Mouse (Mus musculus) mouse trophoblast stem cell (cell line): ENCODE results near the gene Ifnz.
"Not testable (repeated sequence)": the region's sequence is repeated elsewhere in the genome, so short reads cannot be mapped to it uniquely, and the experiment has no call there.

ENCODE experiments used
- in situ Hi-C, 2 experiments: fragments of 300-500 bp; cut with MseI, MboI; formaldehyde crosslinking; loops; 2 replicates in 1 of 2; 3 replicates in 1 of 2; pipeline ENCODE4 v1.15.1; 2025

Gene Ifnz

DNA sequence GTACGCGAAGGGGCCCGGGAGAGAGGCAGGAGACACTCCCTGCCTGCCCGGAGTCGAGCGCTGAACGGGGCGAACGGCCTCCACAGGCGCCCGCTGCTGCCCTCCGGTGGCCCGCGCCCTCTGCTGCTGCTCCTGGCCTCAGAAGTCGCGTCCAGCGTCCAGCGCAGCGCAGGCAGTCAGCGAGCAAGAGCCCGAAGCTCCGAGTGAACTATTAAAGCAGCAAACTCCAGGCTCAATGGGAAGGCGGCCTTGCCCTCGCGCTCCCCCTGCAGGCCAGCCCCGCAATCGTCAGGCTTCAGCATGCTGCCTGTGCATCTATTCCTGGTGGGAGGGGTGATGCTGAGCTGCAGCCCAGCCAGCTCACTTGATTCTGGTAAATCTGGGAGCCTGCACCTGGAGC lies 3.5 kb downstream of the Ifnz start, which contains the start of gene Gm13276:
TSS of gene Gm13276 (plus strand) at position 301 of the 400 bp plus-strand sequence.
- in situ Hi-C loops = not testable (repeated sequence)

GRCm38 (mm10) chr4:88788402-88788801 lies 6.5 kb downstream of the Ifnz start, which contains the start of gene Gm13277:
TSS of gene Gm13277 (plus strand) at chr4:88788632.
- in situ Hi-C loops = not testable (repeated sequence)

GRCm38 (mm10) chr4:88791250-88791649 lies 9.3 kb downstream of the Ifnz start, which contains the start of gene Gm13278:
TSS of gene Gm13278 (plus strand) at chr4:88791550.
- in situ Hi-C loops = not testable (repeated sequence)

DNA sequence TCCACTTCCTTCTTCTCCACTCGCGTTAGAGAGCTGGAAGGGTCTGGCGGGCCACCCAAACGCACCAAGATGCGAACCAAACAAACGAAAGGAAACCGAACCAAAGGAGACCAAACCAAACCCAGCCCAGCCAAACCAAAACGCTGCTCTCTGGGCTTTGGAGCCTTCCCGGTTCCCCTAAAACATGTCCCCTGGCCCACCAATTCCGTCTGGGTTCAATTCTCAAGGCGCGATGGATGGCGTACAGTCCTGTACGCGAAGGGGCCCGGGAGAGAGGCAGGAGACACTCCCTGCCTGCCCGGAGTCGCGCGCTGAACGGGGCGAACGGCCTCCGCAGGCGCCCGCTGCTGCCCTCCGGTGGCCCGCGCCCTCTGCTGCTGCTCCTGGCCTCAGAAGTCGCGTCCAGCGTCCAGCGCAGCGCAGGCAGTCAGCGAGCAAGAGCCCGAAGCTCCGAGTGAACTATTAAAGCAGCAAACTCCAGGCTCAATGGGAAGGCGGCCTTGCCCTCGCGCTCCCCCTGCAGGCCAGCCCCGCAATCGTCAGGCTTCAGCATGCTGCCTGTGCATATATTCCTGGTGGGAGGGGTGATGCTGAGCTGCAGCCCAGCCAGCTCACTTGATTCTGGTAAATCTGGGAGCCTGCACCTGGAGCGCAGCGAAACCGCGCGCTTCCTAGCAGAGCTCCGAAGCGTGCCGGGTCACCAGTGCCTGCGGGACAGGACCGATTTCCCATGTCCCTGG lies 12.2 kb downstream of the Ifnz start, which contains the start of gene Gm13275:
TSS of gene Gm13275 (plus strand) at position 552 of the 740 bp plus-strand sequence.
- in situ Hi-C loops = not testable (repeated sequence)

GRCm38 (mm10) chr4:88797097-88797496 lies 15.2 kb downstream of the Ifnz start, which contains the start of gene Gm13279:
TSS of gene Gm13279 (plus strand) at chr4:88797397.
- in situ Hi-C loops = not testable (repeated sequence)

DNA sequence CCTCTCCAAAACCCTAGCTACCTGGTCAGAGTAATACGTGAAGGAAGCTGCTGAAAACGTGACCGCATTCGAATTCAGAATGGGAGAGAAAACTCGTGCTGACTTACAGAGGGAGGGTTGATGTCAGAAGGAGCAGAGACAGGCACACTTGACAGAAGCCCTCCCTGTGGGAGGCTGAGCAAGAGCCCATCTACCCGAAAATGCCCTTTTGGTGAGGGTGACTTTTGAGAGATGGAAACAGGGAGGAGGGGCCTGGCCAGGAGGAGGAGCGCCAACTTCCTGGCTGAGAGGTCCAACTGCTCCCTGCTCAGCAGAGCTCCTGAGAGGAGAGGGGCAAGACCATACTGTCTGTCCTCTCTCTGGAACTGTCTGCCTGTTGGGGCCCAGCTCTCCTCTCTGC lies 17.4 kb downstream of the Ifnz start, which contains the start of gene Gm13285:
TSS of gene Gm13285 (plus strand) at position 301 of the 400 bp plus-strand sequence.
- in situ Hi-C loops = not testable (repeated sequence)

DNA sequence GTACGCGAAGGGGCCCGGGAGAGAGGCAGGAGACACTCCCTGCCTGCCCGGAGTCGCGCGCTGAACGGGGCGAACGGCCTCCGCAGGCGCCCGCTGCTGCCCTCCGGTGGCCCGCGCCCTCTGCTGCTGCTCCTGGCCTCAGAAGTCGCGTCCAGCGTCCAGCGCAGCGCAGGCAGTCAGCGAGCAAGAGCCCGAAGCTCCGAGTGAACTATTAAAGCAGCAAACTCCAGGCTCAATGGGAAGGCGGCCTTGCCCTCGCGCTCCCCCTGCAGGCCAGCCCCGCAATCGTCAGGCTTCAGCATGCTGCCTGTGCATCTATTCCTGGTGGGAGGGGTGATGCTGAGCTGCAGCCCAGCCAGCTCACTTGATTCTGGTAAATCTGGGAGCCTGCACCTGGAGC lies 21.0 kb downstream of the Ifnz start, which contains the start of gene Gm13287:
TSS of gene Gm13287 (plus strand) at position 301 of the 400 bp plus-strand sequence.
- in situ Hi-C loops = not testable (repeated sequence)

DNA sequence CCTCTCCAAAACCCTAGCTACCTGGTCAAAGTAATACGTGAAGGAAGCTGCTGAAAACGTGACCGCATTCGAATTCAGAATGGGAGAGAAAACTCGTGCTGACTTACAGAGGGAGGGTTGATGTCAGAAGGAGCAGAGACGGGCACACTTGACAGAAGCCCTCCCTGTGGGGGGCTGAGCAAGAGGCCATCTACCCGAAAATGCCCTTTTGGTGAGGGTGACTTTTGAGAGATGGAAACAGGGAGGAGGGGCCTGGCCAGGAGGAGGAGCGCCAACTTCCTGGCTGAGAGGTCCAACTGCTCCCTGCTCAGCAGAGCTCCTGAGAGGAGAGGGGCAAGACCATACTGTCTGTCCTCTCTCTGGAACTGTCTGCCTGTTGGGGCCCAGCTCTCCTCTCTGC lies 23.3 kb downstream of the Ifnz start, which contains the start of gene Gm13288:
TSS of gene Gm13288 (plus strand) at position 301 of the 400 bp plus-strand sequence.
- in situ Hi-C loops = not testable (repeated sequence)

- in situ Hi-C loops = not testable (repeated sequence)
These were observed 23.8 kb downstream of the Ifnz start for GRCm38 (mm10) chr4:88805761-88806160.

GRCm38 (mm10) chr4:88815928-88816327 lies 34.0 kb downstream of the Ifnz start, which contains the start of gene Ifna7:
TSS of gene Ifna7 (plus strand) at chr4:88816228.
- in situ Hi-C loops = no loop called here

GRCm38 (mm10) chr4:88819659-88820058 lies 37.7 kb downstream of the Ifnz start, which contains the start of gene Ifna11:
TSS of gene Ifna11 (plus strand) at chr4:88819959.
- in situ Hi-C loops = no loop called here

DNA sequence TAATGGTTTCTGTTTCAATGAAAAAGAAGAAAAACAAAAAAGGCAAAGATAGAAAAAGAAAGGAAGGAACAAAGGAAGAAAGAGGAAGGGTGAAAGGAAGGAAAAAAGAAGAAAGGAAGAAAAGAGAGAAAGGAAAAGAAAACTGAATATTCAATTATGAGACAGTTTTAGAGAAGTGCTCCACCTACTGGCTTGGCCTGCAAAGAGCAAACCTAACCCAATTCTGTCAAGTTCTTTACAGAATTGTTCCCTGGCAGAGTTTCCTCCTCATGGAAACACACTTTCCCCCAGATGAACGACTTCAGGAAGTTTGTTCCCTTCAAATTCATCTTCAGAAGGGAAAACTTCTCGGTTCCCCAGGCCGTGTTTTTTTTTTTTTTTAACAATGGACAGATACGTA lies 41.1 kb downstream of the Ifnz start:
- in situ Hi-C loops = no loop called here

DNA sequence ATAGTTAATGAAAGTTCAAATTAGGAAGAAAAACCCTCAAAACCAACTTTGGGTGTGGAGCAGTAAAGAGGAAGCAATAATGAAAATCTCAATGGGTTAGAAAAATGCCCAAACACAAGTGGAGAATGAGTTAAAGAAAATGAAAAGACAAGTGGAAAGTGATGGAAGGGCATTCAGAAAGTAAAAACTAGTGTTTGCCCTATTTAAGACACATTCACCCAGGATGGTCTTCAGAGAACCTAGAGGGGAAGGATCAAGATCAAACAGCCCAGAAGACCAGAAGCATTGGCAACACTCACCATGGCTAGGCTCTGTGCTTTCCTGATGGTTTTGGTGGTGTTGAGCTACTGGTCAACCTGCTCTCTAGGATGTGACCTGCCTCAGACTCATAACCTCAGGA lies 45.2 kb downstream of the Ifnz start, which contains the start of gene Ifna6:
TSS of gene Ifna6 (plus strand) at position 301 of the 400 bp plus-strand sequence.
- in situ Hi-C loops = not testable (repeated sequence)

DNA sequence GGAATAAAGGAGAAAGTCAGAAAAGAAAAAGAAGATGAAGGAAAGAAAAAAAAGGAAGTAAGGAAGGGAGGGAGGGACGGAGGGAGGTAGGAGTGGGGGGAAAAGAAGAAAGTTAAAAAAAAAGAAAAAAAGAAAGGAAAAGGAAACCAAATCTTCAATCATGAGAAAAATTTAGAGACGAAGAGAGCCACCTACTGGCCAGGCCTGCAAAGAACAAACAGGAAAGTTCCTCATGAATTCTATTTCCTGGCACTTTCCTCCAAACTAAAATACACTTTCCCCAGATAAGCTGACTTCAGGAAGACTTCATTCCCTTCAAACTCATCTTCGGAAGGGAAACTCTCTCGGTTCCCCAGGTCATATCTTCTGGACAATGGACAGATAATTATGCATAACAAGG lies 48.6 kb downstream of the Ifnz start:
- in situ Hi-C loops = no loop called here
